Comparison of ENCODE assay signal across 8 mouse cellular contexts in genomic region chr3:152210728-152211391, GRCm38 (mm10). TPM values are rescaled to one million over a fixed set of nuclear protein-coding genes. Genes with fewer than 3 reads are reported as not detected.
DNase-seq lines count a peak whose midpoint lies in the region; ATAC-seq lines count a peak whose summit lies in the region.

No protein-coding gene starts in this region.

- DNase-seq in 3T3-L1 (ENCODE audit: low read depth, low spot score): peak; percentile 71
- peak; percentile 90 for DNase-seq in adrenal gland, postnatal 14 days
- peak; percentile 63 for DNase-seq in embryonic facial prominence, embryonic 14.5 days (ENCODE audit: low spot score)
- peak; percentile 38 for DNase-seq in heart, adult 8-10 months (ENCODE audit: low spot score)
- DNase-seq in kidney, adult 9 months: peak; percentile 70
- DNase-seq in liver, embryonic 11.5 days (ENCODE audit: low spot score): peak; percentile 71
- DNase-seq in splenic B cell, adult 2 months (ENCODE audit: low read depth, low spot score): peak; percentile 83

- H3K27ac ChIP-seq in embryonic facial prominence, embryonic 14.5 days (replicated peaks; ENCODE audit: low read depth, low read length): peak overlapping the region; percentile 100
- H3K27ac ChIP-seq in liver, embryonic 11.5 days (ENCODE audit: low read depth, low read length): peak overlapping the region; percentile 91

- H3K9ac ChIP-seq in embryonic facial prominence, embryonic 14.5 days (ENCODE audit: low read depth, low read length): peak overlapping the region; percentile 100
- H3K9ac ChIP-seq in liver, embryonic 11.5 days (ENCODE audit: low read depth, low read length): peak overlapping the region; percentile 100

- WGBS in embryonic facial prominence, embryonic 14.5 days: 0% methylated on average over 11 of the region's 68 CpGs
- under 1% methylated on average over 58 of the region's 68 CpGs for WGBS in liver, embryonic 11.5 days

- peaks cover 13% of the 10 kb centered on the region for H3K36me3 ChIP-seq in embryonic facial prominence, embryonic 14.5 days (ENCODE audit: control insufficient read depth, insufficient read depth, low read length)
- peaks cover 12% of the 10 kb centered on the region for H3K36me3 ChIP-seq in liver, embryonic 11.5 days (ENCODE audit: control insufficient read depth, insufficient read depth, low read length)
- H3K36me3 ChIP-seq in splenic B cell, adult 2 months (ENCODE audit: control insufficient read depth, insufficient read depth, low read length, poor library complexity, severe bottlenecking): 0 out of 2 replicates have a peak, but pooled peaks cover under 1% of the 10 kb centered on the region

- H3K4me1 ChIP-seq in embryonic facial prominence, embryonic 14.5 days (ENCODE audit: control insufficient read depth, insufficient read depth, low read length): peaks cover 20% of the 10 kb centered on the region
- H3K4me1 ChIP-seq in liver, embryonic 11.5 days (replicated peaks; ENCODE audit: control insufficient read depth, insufficient read depth, low read length): peaks cover 29% of the 10 kb centered on the region

- H3K9me3 ChIP-seq in embryonic facial prominence, embryonic 14.5 days (ENCODE audit: control insufficient read depth, low read length): no peaks in the 10 kb centered on the region
- H3K9me3 ChIP-seq in liver, embryonic 11.5 days (ENCODE audit: control insufficient read depth, low read length): no peaks in the 10 kb centered on the region

- peak overlapping the region; percentile 79 for H3K4me2 ChIP-seq in embryonic facial prominence, embryonic 14.5 days (ENCODE audit: low read depth, low read length)
- H3K4me2 ChIP-seq in liver, embryonic 11.5 days: peak overlapping the region; percentile 95

- H3K27me3 ChIP-seq in embryonic facial prominence, embryonic 14.5 days (replicated peaks; ENCODE audit: control insufficient read depth, insufficient read depth, low read length): no peaks in the 10 kb centered on the region
- H3K27me3 ChIP-seq in liver, embryonic 11.5 days (replicated peaks; ENCODE audit: control insufficient read depth, insufficient read depth, low read length): no peaks in the 10 kb centered on the region
- no peaks in the 10 kb centered on the region for H3K27me3 ChIP-seq in splenic B cell, adult 2 months (ENCODE audit: control insufficient read depth, insufficient read depth, low read length, poor library complexity, severe bottlenecking)

- peak overlapping the region; percentile 98 for H3K4me3 ChIP-seq in embryonic facial prominence, embryonic 14.5 days (ENCODE audit: low read depth, low read length)
- H3K4me3 ChIP-seq in liver, embryonic 11.5 days (ENCODE audit: low read depth, low read length): peak overlapping the region; percentile 95

- peak; percentile 48 for ATAC-seq in embryonic facial prominence, embryonic 14.5 days (ENCODE audit: low read depth)
- peak; percentile 46 for ATAC-seq in liver, embryonic 11.5 days (replicated peaks; ENCODE audit: low FRiP score)
- 0 out of 2 replicates have a peak, but pooled peaks have one; percentile 12 for ATAC-seq in monocyte, adult 5-6 weeks (replicated peaks; ENCODE audit: insufficient number of reproducible peaks, low FRiP score, low TSS enrichment, poor library complexity, severe bottlenecking)

RNA-seq across cellular contexts. Expression of gene Fubp1, which starts 0.6 kb away (rescaled TPM):
- total RNA-seq in adrenal gland, postnatal 14 days (2021): 149 and 160 TPM in 2 replicates
- 199 and 200 TPM in 2 replicates for polyA plus RNA-seq in embryonic facial prominence, embryonic 14.5 days (2014; fragmentation: Nextera tagmentation; extraction: Ambion mirVana)
- total RNA-seq in heart, adult 8-10 months (2022): 10 to 100 TPM; 44.3 to 55.0 (median 52.5) TPM
- polyA plus RNA-seq in liver, embryonic 11.5 days (2014; fragmentation: Nextera tagmentation; extraction: Ambion mirVana): 234 and 253 TPM in 2 replicates
- 165 to 273 TPM (median 214 TPM) in 3 replicates for total RNA-seq in monocyte, adult 5-6 weeks (2017)

RNA-seq across cellular contexts. Expression of gene Dnajb4, which starts 0.8 kb away (rescaled TPM):
- 38.6 and 45.2 TPM in 2 replicates for total RNA-seq in adrenal gland, postnatal 14 days (2021)
- 32.6 and 36.5 TPM in 2 replicates for polyA plus RNA-seq in embryonic facial prominence, embryonic 14.5 days (2014; fragmentation: Nextera tagmentation; extraction: Ambion mirVana)
- 100 to 1,000 TPM in 2 of 4 experiments, 10 to 100 TPM in 2; 88.0 to 125 (median 101) TPM for total RNA-seq in heart, adult 8-10 months (2022)
- polyA plus RNA-seq in liver, embryonic 11.5 days (2014; fragmentation: Nextera tagmentation; extraction: Ambion mirVana): 29.7 and 33.1 TPM in 2 replicates
- total RNA-seq in monocyte, adult 5-6 weeks (2017): 90.9 to 144 TPM (median 114 TPM) in 3 replicates

RNA-seq across cellular contexts. Expression of gene Gipc2, which starts 44.8 kb away (rescaled TPM):
- 0.96 and 2.8 TPM in 2 replicates for total RNA-seq in adrenal gland, postnatal 14 days (2021)
- polyA plus RNA-seq in embryonic facial prominence, embryonic 14.5 days (2014; fragmentation: Nextera tagmentation; extraction: Ambion mirVana): 2.3 and 4.6 TPM in 2 replicates
- 1 to 10 TPM; 3.0 to 4.8 (median 3.4) TPM for total RNA-seq in heart, adult 8-10 months (2022)
- 12.1 and 15.4 TPM in 2 replicates for polyA plus RNA-seq in liver, embryonic 11.5 days (2014; fragmentation: Nextera tagmentation; extraction: Ambion mirVana)
- total RNA-seq in monocyte, adult 5-6 weeks (2017): 2.5 to 6.6 TPM in 2 of 3 replicates, not detected in the other

RNA-seq across cellular contexts. Expression of gene Nexn, which starts 55.3 kb away (rescaled TPM):
- total RNA-seq in adrenal gland, postnatal 14 days (2021): 7.6 and 7.9 TPM in 2 replicates
- polyA plus RNA-seq in embryonic facial prominence, embryonic 14.5 days (2014; fragmentation: Nextera tagmentation; extraction: Ambion mirVana): 30.8 and 42.0 TPM in 2 replicates
- 100 to 1,000 TPM; 264 to 407 (median 333) TPM for total RNA-seq in heart, adult 8-10 months (2022)
- 3.7 and 5.5 TPM in 2 replicates for polyA plus RNA-seq in liver, embryonic 11.5 days (2014; fragmentation: Nextera tagmentation; extraction: Ambion mirVana)
- not detected in 3 replicates for total RNA-seq in monocyte, adult 5-6 weeks (2017)

Comparison
In these comparisons a context has a peak if more than half of its experiments do, and no peak if none do; other contexts are left out.
1. Peak in every context shown above with its lines: DNase-seq, ATAC-seq, H3K4me3 ChIP-seq and H3K27ac ChIP-seq.
2. DNase-seq: peak in every context shown above with its lines; median percentile 90 in adrenal gland, postnatal 14 days; 83 in splenic B cell, adult 2 months; 71 in 3T3-L1; 71 in liver, embryonic 11.5 days; 70 in kidney, adult 9 months; 63 in embryonic facial prominence, embryonic 14.5 days; 38 in heart, adult 8-10 months.